Mouse (Mus musculus): Measurements from ENCODE around the gene Tmem26.

Tmem26 gene

GRCm38 (mm10) chr10:68740251-68740650 is 16.8 kb downstream of the Tmem26 start:
- DNase-seq (ENCODE audit: low read depth in 1 of 2, low spot score in 2 of 2): no peak

GRCm38 (mm10) chr10:68750921-68751320 is 27.5 kb downstream of the Tmem26 start:
- DNase-seq (ENCODE audit: low read depth in 1 of 2, low spot score in 2 of 2): no peak

GRCm38 (mm10) chr10:68759238-68759637 is 35.8 kb downstream of the Tmem26 start:
- DNase-seq (ENCODE audit: low read depth in 1 of 2, low spot score in 2 of 2): peak; percentile 1 to 14

GRCm38 (mm10) chr10:68759789-68760188 is 36.3 kb downstream of the Tmem26 start:
- DNase-seq (ENCODE audit: low read depth in 1 of 2, low spot score in 2 of 2): no peak

- no peak for DNase-seq (ENCODE audit: low read depth in 1 of 2, low spot score in 2 of 2)
Observed at GRCm38 (mm10) chr10:68781067-68781868, 57.8 kb downstream of the Tmem26 start.

GRCm38 (mm10) chr10:68782724-68783123 is 59.3 kb downstream of the Tmem26 start:
- no peak for DNase-seq (ENCODE audit: low read depth in 1 of 2, low spot score in 2 of 2)

GRCm38 (mm10) chr10:68783856-68784255 is 60.4 kb downstream of the Tmem26 start:
- no peak for DNase-seq (ENCODE audit: low read depth in 1 of 2, low spot score in 2 of 2)

GRCm38 (mm10) chr10:68784463-68784862 is 61.0 kb downstream of the Tmem26 start:
- DNase-seq (ENCODE audit: low read depth in 1 of 2, low spot score in 2 of 2): no peak

GRCm38 (mm10) chr10:68795466-68795865 is 72.0 kb downstream of the Tmem26 start:
- DNase-seq (ENCODE audit: low read depth in 1 of 2, low spot score in 2 of 2): no peak

GRCm38 (mm10) chr10:68799883-68800282 is 76.4 kb downstream of the Tmem26 start:
- DNase-seq (ENCODE audit: low read depth in 1 of 2, low spot score in 2 of 2): no peak

GRCm38 (mm10) chr10:68800339-68800738 is 76.9 kb downstream of the Tmem26 start:
- no peak for DNase-seq (ENCODE audit: low read depth in 1 of 2, low spot score in 2 of 2)

- no peak for DNase-seq (ENCODE audit: low read depth in 1 of 2, low spot score in 2 of 2)
Observed at GRCm38 (mm10) chr10:68806328-68806727, 82.9 kb downstream of the Tmem26 start.

GRCm38 (mm10) chr10:68810958-68811357 is 87.5 kb downstream of the Tmem26 start:
- DNase-seq (ENCODE audit: low read depth in 1 of 2, low spot score in 2 of 2): no peak

- no peak for DNase-seq (ENCODE audit: low read depth in 1 of 2, low spot score in 2 of 2)
Observed at GRCm38 (mm10) chr10:68812699-68813098, 89.3 kb downstream of the Tmem26 start.

GRCm38 (mm10) chr10:68817281-68817680 is 93.8 kb downstream of the Tmem26 start:
- DNase-seq (ENCODE audit: low read depth in 1 of 2, low spot score in 2 of 2): no peak

- DNase-seq (ENCODE audit: low read depth in 1 of 2, low spot score in 2 of 2): no peak
Observed at GRCm38 (mm10) chr10:68818065-68818759, 94.8 kb downstream of the Tmem26 start.

GRCm38 (mm10) chr10:68824519-68824918 is 101.1 kb downstream of the Tmem26 start:
- no peak for DNase-seq (ENCODE audit: low read depth in 1 of 2, low spot score in 2 of 2)

Measured in monocyte, adult 2 months (primary cell).